Comparison of ENCODE assay signal across 12 mouse cellular contexts in the genomic region with DNA sequence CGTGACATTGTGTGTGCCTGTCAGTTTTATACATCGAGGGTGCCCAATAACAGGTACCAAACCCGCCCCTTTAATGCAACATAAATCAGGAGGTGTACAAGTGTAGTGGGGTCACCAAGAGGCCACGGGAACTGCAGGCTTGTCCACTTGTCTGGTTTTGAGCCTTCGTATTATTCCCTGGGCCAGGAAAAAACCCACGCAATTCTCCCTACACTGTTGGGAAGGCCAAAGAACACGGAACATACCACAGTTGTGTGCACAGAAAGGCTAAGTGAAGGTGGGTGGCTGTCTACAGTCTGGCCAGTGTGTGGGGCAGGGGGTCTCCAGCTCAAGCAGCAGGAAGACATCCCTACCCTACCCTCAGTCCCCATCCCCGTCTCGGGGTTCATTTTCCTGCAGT.
DNase-seq lines count a peak whose midpoint lies in the region; ATAC-seq and TF ChIP-seq lines count a peak whose summit lies in the region.
"Had no signal": no experiment of that assay in that cellular context is flagged by ENCODE, and none has a peak within 500 bp of the region (broad histone marks: within the 10 kb centered on the region; RNA-seq: fewer than 3 reads in every experiment).

No protein-coding gene starts in this region.

- 77% methylated on average over 9 of the region's 9 CpGs for WGBS in heart, embryonic 10.5 days
- 55% methylated on average over 9 of the region's 9 CpGs for WGBS in hindbrain, embryonic 12.5 days
- 70% methylated on average over 9 of the region's 9 CpGs for WGBS in midbrain, embryonic 15.5 days
- 79% methylated on average over 9 of the region's 9 CpGs for WGBS in liver, postnatal 0 days (ENCODE audit: insufficient replicate concordance)

- peaks cover 41% of the 10 kb centered on the region for H3K4me1 ChIP-seq in heart, embryonic 10.5 days
- peaks cover 33% of the 10 kb centered on the region for H3K4me1 ChIP-seq in bone marrow macrophage, adult 2 months (ENCODE audit: control insufficient read depth, insufficient read depth, low read length)
- peaks cover 35% of the 10 kb centered on the region for H3K4me1 ChIP-seq in hindbrain, embryonic 12.5 days
- H3K4me1 ChIP-seq in midbrain, embryonic 15.5 days, result peaks cover 27% of the 10 kb centered on the region
- H3K4me1 ChIP-seq in liver, postnatal 0 days (ENCODE audit: insufficient read depth), result peaks cover 13% of the 10 kb centered on the region

- no peak for DNase-seq in heart, embryonic 10.5 days (ENCODE audit: low spot score)
- no peak for DNase-seq in heart, adult 11 months
- DNase-seq in liver, postnatal 0 days, result no peak
- DNase-seq in frontal cortex, postnatal 36 days (ENCODE audit: low spot score in 2 of 2), result no peak
- DNase-seq in frontal cortex, postnatal 10 days (ENCODE audit: low spot score in 2 of 2), result no peak
- DNase-seq: kidney, postnatal 10 days; thymus, postnatal 4 days had no signal

- H3K27ac ChIP-seq in heart, embryonic 10.5 days, result peak overlapping the region; percentile 90
- peak overlapping the region; percentile 85 for H3K27ac ChIP-seq in bone marrow macrophage, adult 2 months (ENCODE audit: insufficient read depth, low read depth, low read length)
- H3K27ac ChIP-seq in hindbrain, embryonic 12.5 days, result peak overlapping the region; percentile 94
- H3K27ac ChIP-seq in midbrain, embryonic 15.5 days, result peak overlapping the region; percentile 88
- no peak overlapping the region for H3K27ac ChIP-seq in liver, postnatal 0 days (ENCODE audit: low read depth)
- H3K27ac ChIP-seq: liver, embryonic 14.5 days had no signal

- no peak for TF ChIP-seq EP300 in liver, postnatal 0 days (IDR thresholded peaks at IDR 0.05; ENCODE audit: low read depth)

- peak overlapping the region; percentile 46 for H3K4me2 ChIP-seq in hindbrain, embryonic 12.5 days (replicated peaks)
- peak overlapping the region; percentile 44; the same call in 1 of the 2 replicates for H3K4me2 ChIP-seq in midbrain, embryonic 15.5 days
- H3K4me2 ChIP-seq in liver, postnatal 0 days (ENCODE audit: low read depth, low read length), result no peak overlapping the region

- H3K36me3 ChIP-seq in heart, embryonic 10.5 days, result no peaks in the 10 kb centered on the region
- no peaks in the 10 kb centered on the region for H3K36me3 ChIP-seq in hindbrain, embryonic 12.5 days
- no peaks in the 10 kb centered on the region for H3K36me3 ChIP-seq in midbrain, embryonic 15.5 days (replicated peaks)
- H3K36me3 ChIP-seq in liver, postnatal 0 days (replicated peaks; ENCODE audit: insufficient read depth, low read length), result no peaks in the 10 kb centered on the region

- H3K9me3 ChIP-seq in heart, embryonic 10.5 days, result no peaks in the 10 kb centered on the region
- H3K9me3 ChIP-seq in hindbrain, embryonic 12.5 days (replicated peaks), result no peaks in the 10 kb centered on the region
- H3K9me3 ChIP-seq in midbrain, embryonic 15.5 days, result no peaks in the 10 kb centered on the region
- no peaks in the 10 kb centered on the region for H3K9me3 ChIP-seq in liver, postnatal 0 days (ENCODE audit: low read length)

- TF ChIP-seq CTCF in bone marrow macrophage, adult 2 months (IDR thresholded peaks at IDR 0.05; ENCODE audit: low read depth, low read length), result no peak
- TF ChIP-seq CTCF in liver, postnatal 0 days (IDR thresholded peaks at IDR 0.05; ENCODE audit: low read depth), result no peak

- no peak overlapping the region for H3K4me3 ChIP-seq in heart, embryonic 10.5 days
- peak overlapping the region; percentile 43 for H3K4me3 ChIP-seq in bone marrow macrophage, adult 2 months (ENCODE audit: insufficient read depth, low read length)
- H3K4me3 ChIP-seq in hindbrain, embryonic 12.5 days, result 0 out of 2 replicates have a peak overlapping the region, but pooled peaks have one; percentile 1
- no peak overlapping the region for H3K4me3 ChIP-seq in midbrain, embryonic 15.5 days
- no peak overlapping the region for H3K4me3 ChIP-seq in liver, postnatal 0 days (ENCODE audit: low read depth, low read length)
- H3K4me3 ChIP-seq: erythroblast, embryonic 14.5 days had no signal

- TF ChIP-seq POLR2A in bone marrow macrophage, adult 2 months (IDR thresholded peaks at IDR 0.05; ENCODE audit: borderline replicate concordance, low read depth, low read length), result no peak

- 0 out of 2 replicates have a peak overlapping the region, but pooled peaks have one; percentile 46 for H3K9ac ChIP-seq in hindbrain, embryonic 12.5 days
- H3K9ac ChIP-seq in midbrain, embryonic 15.5 days, result no peak overlapping the region
- no peak overlapping the region for H3K9ac ChIP-seq in liver, postnatal 0 days (replicated peaks)
- H3K9ac ChIP-seq: liver, embryonic 14.5 days had no signal

- no peak for ATAC-seq in hindbrain, embryonic 12.5 days (ENCODE audit: low FRiP score)
- peak; percentile 46; the same call in 1 of the 2 replicates for ATAC-seq in midbrain, embryonic 15.5 days (replicated peaks)
- no peak for ATAC-seq in liver, postnatal 0 days

- H3K27me3 ChIP-seq in heart, embryonic 10.5 days (ENCODE audit: insufficient read depth, poor library complexity, severe bottlenecking), result no peaks in the 10 kb centered on the region
- H3K27me3 ChIP-seq in hindbrain, embryonic 12.5 days, result no peaks in the 10 kb centered on the region
- H3K27me3 ChIP-seq in midbrain, embryonic 15.5 days (replicated peaks), result no peaks in the 10 kb centered on the region
- H3K27me3 ChIP-seq in liver, postnatal 0 days (ENCODE audit: insufficient read depth, low read length), result no peaks in the 10 kb centered on the region

Comparison
In these comparisons a context has a peak if more than half of its experiments do, and no peak if none do; other contexts are left out.
1. H3K4me3 ChIP-seq: peak in bone marrow macrophage, adult 2 months (single experiment) and hindbrain, embryonic 12.5 days (single experiment); none in heart, embryonic 10.5 days (single experiment), midbrain, embryonic 15.5 days (single experiment) and liver, postnatal 0 days (single experiment).